Mouse (Mus musculus) kidney, adult 2 months (tissue): ENCODE measurements around the gene Memo1. TPM values are rescaled to one million over a fixed set of nuclear protein-coding genes. Genes with fewer than 3 reads are reported as not detected.

Source experiments
- DNase-seq: peaks from one replicate; pipeline ENCODE4 v3.0.0; 2021
- H3K27ac ChIP-seq: fragments of 200-500 bp; 2 replicates; pipeline ENCODE4 v1.5.1; 2012; ENCODE audit warnings: low read depth, low read length, control low read depth, inconsistent platforms; ENCODE audit not compliant: insufficient read depth
- H3K27me3 ChIP-seq: fragments of 200-500 bp; replicated peaks from 2 replicates; pipeline ENCODE4 v1.6.1; 2012; ENCODE audit warnings: mild to moderate bottlenecking, moderate library complexity, low read length, inconsistent platforms; ENCODE audit not compliant: control insufficient read depth, insufficient read depth
- H3K36me3 ChIP-seq: fragments of 200-500 bp; 2 replicates; pipeline ENCODE4 v1.6.1; 2012; ENCODE audit warnings: mild to moderate bottlenecking, moderate library complexity, low read length, inconsistent platforms; ENCODE audit not compliant: control insufficient read depth, insufficient read depth
- H3K4me1 ChIP-seq: fragments of 200-500 bp; 2 replicates; pipeline ENCODE4 v1.6.1; 2011; ENCODE audit warnings: low read length; ENCODE audit not compliant: control insufficient read depth, insufficient read depth
- H3K4me3 ChIP-seq: fragments of 200-500 bp; 2 replicates; pipeline ENCODE4 v1.5.1; 2011; ENCODE audit warnings: mild to moderate bottlenecking, low read depth, low read length, control low read depth; ENCODE audit not compliant: insufficient read depth
- CTCF ChIP-seq: fragments of 200-500 bp; conservative IDR thresholded peaks from 2 replicates; pipeline ENCODE4 v1.5.1; 2011; ENCODE audit warnings: low read depth, mild to moderate bottlenecking, control low read depth, low read length, moderate library complexity, mixed read lengths; ENCODE audit not compliant: insufficient read depth, insufficient read length
- POLR2A ChIP-seq: fragments of 200-500 bp; IDR thresholded peaks from one replicate; pipeline ENCODE4 v1.6.1; 2011; ENCODE audit warnings: low read depth, low read length, control low read depth
- WGBS: fragments of 180-500 bp; shearing (Covaris S2); methylation state at CpG from one replicate; pipeline ENCODE4 v1.1.7; 2018; 5-methylcytosine and 5-hydroxymethylcytosine counted together
- polyA plus RNA-seq: library from polyadenylated mRNA; depleted of rRNA; stranded (reverse); fragments of >200 nt; gene quantifications from 2 replicates; pipeline ENCODE4 v1.2.3, GENCODE M21; 2012

Gene Memo1
- polyA plus RNA-seq, 1 experiment, result 43.1 TPM

DNA sequence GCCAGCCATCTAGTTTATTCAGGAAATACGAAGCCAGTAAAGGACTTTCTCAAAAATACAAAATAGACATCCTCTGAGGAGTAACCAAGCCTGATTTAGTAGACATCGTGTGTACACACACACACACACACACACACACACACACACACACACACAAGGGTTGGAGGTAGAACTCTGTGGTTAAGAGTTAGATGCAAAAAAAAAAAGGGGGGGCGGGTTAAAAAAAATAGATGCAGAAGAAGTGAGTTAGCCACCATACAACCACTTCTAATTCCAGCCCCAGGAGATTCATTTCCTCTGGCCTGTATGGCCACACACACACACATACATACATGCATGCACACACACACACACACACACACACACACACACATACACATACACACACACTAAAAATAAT, 13.3 kb downstream of the Memo1 start:
- 79% methylated on average over 3 of the region's 3 CpGs for WGBS
- TF ChIP-seq CTCF, result no peak
- TF ChIP-seq POLR2A, result no peak
- Histone ChIP-seq H3K27me3 (no peaks in the 10 kb centered on the region), H3K27ac (no peak overlapping the region), H3K36me3 (no peaks in the 10 kb centered on the region), H3K4me1 (peaks cover 10% of the 10 kb centered on the region), H3K4me3 (no peak overlapping the region)
- no peak for DNase-seq

DNA sequence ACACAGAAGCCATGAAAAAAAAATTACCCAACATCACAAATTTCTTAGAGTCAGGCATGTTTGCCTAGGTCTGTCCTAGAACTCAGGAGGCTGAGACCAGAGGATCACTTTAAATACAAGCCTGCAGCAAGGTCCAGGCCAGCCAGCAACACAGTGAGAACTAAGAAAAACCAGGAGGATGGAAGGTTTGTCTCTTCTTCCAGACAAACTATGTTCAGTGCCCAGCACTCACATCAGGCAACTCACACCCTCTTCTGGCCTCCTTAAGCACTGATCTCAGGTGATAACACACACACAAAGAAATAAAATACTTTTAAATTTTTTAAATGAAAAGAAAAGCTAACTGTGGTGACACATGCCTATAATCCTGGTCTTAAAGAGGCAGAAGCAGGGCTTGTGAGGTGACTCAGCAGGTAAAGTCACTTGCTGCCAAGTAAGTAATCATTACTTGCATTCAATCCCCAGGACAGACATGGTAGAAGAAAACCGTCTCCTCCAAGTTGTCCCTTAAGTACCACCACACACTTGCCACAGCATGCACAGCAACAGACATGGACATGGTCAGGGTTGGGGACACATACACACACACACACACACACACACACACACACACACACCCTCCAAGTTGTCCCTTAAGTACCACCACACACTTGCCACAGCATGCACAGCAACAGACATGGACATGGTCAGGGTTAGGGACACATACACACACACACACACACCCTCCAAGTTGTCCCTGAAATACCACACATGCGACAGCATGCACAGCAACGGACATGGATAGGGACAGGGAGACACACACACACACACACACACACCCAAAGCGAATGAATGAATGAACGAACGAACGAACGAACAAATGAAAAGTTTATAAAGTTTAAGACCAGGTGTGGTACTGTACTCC, 16.1 kb downstream of the Memo1 start:
- Histone ChIP-seq H3K27ac (no peak overlapping the region), H3K4me3 (no peak overlapping the region), H3K36me3 (no peaks in the 10 kb centered on the region), H3K27me3 (no peaks in the 10 kb centered on the region), H3K4me1 (peaks cover 6% of the 10 kb centered on the region)
- no peak for DNase-seq
- WGBS, result 89% methylated on average over 8 of the region's 8 CpGs
- no peak for TF ChIP-seq CTCF
- no peak for TF ChIP-seq POLR2A

DNA sequence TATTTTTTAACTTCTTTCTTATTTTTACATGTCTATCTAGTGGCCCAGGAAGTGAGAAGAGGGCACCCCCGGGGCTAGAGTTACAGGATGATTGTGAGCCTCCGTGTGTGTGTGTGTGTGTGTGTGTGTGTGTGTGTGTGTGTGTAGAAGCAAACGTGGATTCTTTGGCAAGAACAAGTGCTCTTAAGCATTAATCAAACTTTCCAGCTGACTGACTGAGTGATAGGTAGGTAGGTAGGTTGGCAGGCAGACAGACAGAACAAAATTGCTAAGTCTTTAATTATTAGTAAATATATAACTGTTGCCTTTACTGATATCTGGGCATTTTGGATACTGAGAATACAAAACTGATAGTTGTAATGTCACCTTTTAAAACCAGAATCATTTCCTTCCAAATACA, 20.9 kb downstream of the Memo1 start:
- no peak for TF ChIP-seq POLR2A
- TF ChIP-seq CTCF, result no peak
- DNase-seq, result peak; percentile 52
- Histone ChIP-seq H3K4me1 (peaks cover 9% of the 10 kb centered on the region), H3K4me3 (no peak overlapping the region), H3K27ac (no peak overlapping the region), H3K27me3 (no peaks in the 10 kb centered on the region), H3K36me3 (no peaks in the 10 kb centered on the region)
- 10% methylated on average over 3 of the region's 3 CpGs for WGBS

DNA sequence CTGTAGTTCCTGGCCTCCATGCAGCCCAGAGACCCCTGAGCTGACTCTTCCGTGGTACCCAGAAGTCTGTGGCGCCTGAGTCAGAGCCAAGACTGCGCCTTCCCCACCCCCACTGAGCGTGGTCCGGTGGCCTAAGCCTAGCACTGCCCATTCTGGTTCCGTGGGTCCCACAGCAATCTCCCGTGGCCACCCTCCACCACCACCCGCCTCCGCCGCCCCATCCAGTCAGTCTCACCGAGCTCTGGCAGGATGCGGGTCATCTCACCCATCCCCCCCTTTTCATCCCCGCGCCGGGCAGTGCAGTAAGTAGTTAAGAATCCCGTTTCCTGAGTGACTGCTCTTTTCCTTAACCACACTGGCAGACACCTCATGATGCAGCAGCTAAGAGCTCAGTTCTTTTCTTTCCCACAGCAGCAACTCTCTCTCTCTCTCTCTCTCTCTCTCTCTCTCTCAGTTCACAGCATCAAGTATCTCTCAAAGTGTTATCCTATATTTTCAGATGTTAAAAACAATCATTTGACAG, 22.6 kb downstream of the Memo1 start:
- no peak for TF ChIP-seq CTCF
- TF ChIP-seq POLR2A, result no peak
- Histone ChIP-seq H3K27me3 (no peaks in the 10 kb centered on the region), H3K4me1 (peaks cover 6% of the 10 kb centered on the region; the same call in 1 of the 2 replicates), H3K4me3 (no peak overlapping the region), H3K27ac (no peak overlapping the region), H3K36me3 (no peaks in the 10 kb centered on the region)
- 78% methylated on average over 16 of the region's 16 CpGs for WGBS
- no peak for DNase-seq

DNA sequence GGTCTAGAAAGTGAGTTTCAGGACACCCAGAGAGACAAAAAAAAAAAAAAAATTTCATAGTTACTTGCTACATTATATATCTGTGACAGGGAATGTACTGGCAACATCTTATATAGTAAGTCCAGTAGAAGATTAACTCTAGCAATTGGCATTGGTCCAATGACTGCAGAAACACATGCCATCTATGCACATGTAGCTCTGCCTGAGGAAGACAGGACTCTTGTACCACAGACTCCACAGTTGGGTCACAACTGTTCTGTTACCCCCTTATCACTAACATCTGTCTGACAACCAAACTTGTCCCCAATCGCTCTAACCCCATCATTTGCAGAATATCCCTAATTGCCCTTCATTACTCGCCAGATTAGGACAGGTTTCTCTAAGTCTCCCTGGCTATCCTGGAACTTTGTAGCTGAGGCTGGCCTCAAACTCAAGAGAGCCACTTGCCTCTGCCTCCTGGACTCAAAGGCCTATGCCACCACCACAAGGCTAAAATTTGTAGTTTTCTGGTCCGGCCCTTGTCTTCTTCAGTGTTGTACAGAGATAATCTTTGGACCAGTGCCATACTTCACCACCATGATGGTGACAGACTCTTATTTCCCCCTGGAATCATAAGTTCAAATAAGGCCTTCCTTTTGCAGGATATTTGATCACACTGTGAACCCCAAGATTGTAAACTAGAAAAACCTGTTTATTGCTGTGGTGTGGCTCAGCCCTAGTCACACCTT, 23.6 kb downstream of the Memo1 start:
- Histone ChIP-seq H3K36me3 (no peaks in the 10 kb centered on the region), H3K4me3 (no peak overlapping the region), H3K27ac (no peak overlapping the region), H3K4me1 (peaks cover 6% of the 10 kb centered on the region; the same call in 1 of the 2 replicates), H3K27me3 (no peaks in the 10 kb centered on the region)
- peak; percentile 37 for DNase-seq
- no peak for TF ChIP-seq CTCF
- TF ChIP-seq POLR2A, result no peak
- WGBS, result 91% methylated on average over 3 of the region's 3 CpGs

DNA sequence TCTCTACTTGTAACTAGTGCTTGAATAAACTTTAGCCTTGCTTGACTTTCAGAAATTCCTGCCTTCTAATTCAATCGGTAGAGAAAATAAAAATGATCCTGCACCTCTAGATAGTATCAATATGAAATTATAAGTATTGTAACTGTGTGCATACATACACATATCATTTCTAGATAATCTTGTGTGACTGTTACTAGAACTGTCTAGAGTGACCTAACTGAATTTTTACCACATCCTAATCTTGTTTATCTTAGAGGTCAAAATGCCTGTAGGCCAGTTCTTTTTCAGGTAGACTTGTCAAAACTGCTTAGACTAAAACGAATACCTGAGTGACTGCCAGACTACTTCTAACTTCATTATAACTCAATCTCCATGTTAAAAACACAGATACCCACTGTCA, 25.1 kb downstream of the Memo1 start:
- Histone ChIP-seq H3K36me3 (no peaks in the 10 kb centered on the region), H3K27me3 (no peaks in the 10 kb centered on the region), H3K4me1 (peaks cover 6% of the 10 kb centered on the region; the same call in 1 of the 2 replicates), H3K27ac (no peak overlapping the region), H3K4me3 (no peak overlapping the region)
- TF ChIP-seq CTCF, result no peak
- TF ChIP-seq POLR2A, result no peak
- WGBS, result 36% methylated on average over 2 of the region's 2 CpGs
- DNase-seq, result no peak
